Mouse (Mus musculus) CD4-positive helper T cell, adult 2 months (primary cell): ENCODE results near the gene Gm20825.
"Not testable (repeated sequence)": the region's sequence is repeated elsewhere in the genome, so short reads cannot be mapped to it uniquely, and the experiment has no call there.

Experiments
- DNase-seq: peaks from one replicate; pipeline ENCODE4 v3.0.0-alpha.2; 2012; ENCODE audit warnings: low read depth, missing footprints, low spot score

Gm20825 gene

DNA sequence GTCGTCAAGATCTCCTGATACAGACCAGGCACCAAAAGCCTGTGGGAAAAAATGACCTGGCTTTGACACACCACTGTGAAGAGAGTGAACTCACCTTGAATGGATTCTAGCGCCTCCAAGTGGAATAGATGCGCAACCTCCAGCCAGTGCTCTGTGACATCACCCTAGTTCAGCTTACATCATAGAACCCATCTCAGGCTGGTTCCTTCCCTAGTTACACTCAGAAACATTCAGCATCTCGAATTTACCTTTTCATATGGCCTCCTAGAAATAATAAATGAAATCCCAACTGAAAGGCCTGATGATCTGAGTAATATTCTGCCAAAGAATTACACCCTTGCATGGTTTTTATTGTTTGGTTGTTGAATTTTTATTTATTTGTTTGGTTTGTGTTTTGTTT is at the start of gene Gm20825:
Gene Gm20825 (minus strand): TSS at position 101 of the 400 bp plus-strand sequence.
- not testable (repeated sequence) for DNase-seq
